Mouse (Mus musculus) hindbrain, embryonic 16.5 days (tissue): ENCODE measurements at regions not wholly inside any gene's neighbourhood (a gene's known extent, or its start where the extent isn't known, plus 50 kb on each side); places are given as distances from the start of the nearest gene placed in this dataset.
A peak's percentile ranks its signal among the peaks of the same experiment; 100 is the strongest.

ENCODE experiments used
- ATAC-seq: fragments of 200-750 bp; cut with Nextera tagmentation; 2 replicates; pipeline ENCODE4 v1.8.0; 2017; ENCODE audit warnings: moderate TSS enrichment, moderate library complexity
- H3K27ac ChIP-seq: fragments of 300-500 bp; sonication (generic); 2 replicates; pipeline ENCODE4 v1.5.1; 2014; ENCODE audit warnings: low read depth, mild to moderate bottlenecking, control low read depth, low read length, moderate library complexity
- H3K27me3 ChIP-seq: fragments of 300-500 bp; sonication (generic); replicated peaks from 2 replicates; pipeline ENCODE4 v1.6.1; 2014; ENCODE audit warnings: low read length; ENCODE audit not compliant: control insufficient read depth, insufficient read depth
- H3K36me3 ChIP-seq: fragments of 300-500 bp; sonication (generic); 2 replicates; pipeline ENCODE4 v1.6.1; 2014; ENCODE audit warnings: mild to moderate bottlenecking, low read length, moderate library complexity, mixed read lengths; ENCODE audit not compliant: control insufficient read depth, insufficient read depth
- H3K4me1 ChIP-seq: fragments of 300-500 bp; sonication (generic); 2 replicates; pipeline ENCODE4 v1.6.1; 2014; ENCODE audit warnings: low read depth, low read length; ENCODE audit not compliant: control insufficient read depth, insufficient read depth
- H3K4me2 ChIP-seq: fragments of 300-500 bp; sonication (generic); 2 replicates; pipeline ENCODE4 v1.6.1; 2014; ENCODE audit warnings: mild to moderate bottlenecking, low read length, control low read depth, moderate library complexity
- H3K4me3 ChIP-seq: fragments of 300-500 bp; sonication (generic); 2 replicates; pipeline ENCODE4 v1.5.1; 2014; ENCODE audit warnings: mild to moderate bottlenecking, low read length, control low read depth, moderate library complexity
- H3K9ac ChIP-seq: fragments of 300-500 bp; sonication (generic); 2 replicates; pipeline ENCODE4 v1.6.1; 2014; ENCODE audit warnings: low read depth, mild to moderate bottlenecking, control low read depth, low read length, moderate library complexity
- H3K9me3 ChIP-seq: fragments of 300-500 bp; sonication (generic); 2 replicates; pipeline ENCODE4 v1.6.1; 2014; ENCODE audit warnings: mild to moderate bottlenecking, low read length, moderate library complexity; ENCODE audit not compliant: control insufficient read depth
- WGBS: fragments of 180-500 bp; shearing (Covaris S2); extraction: QIAGEN DNeasy Blood & Tissue Kit; methylation state at CpG from one replicate; pipeline ENCODE4 v1.1.7; 2014; 5-methylcytosine and 5-hydroxymethylcytosine counted together

- no peaks in the 10 kb centered on the region for H3K9me3 ChIP-seq
- no peak overlapping the region for H3K27ac ChIP-seq
- no peak overlapping the region for H3K4me3 ChIP-seq
- H3K27me3 ChIP-seq: no peaks in the 10 kb centered on the region
- H3K4me1 ChIP-seq: no peaks in the 10 kb centered on the region
- H3K9ac ChIP-seq: no peak overlapping the region
- ATAC-seq: no peak
- no peak overlapping the region for H3K4me2 ChIP-seq
- H3K36me3 ChIP-seq: no peaks in the 10 kb centered on the region
Measured at GRCm38 (mm10) chrX:92981141-92981540, 305.1 kb upstream of the Arx start.

GRCm38 (mm10) chrX:93002236-93002976, 283.8 kb upstream of the Arx start:
- H3K4me3 ChIP-seq: no peak overlapping the region
- no peak overlapping the region for H3K4me2 ChIP-seq
- H3K27ac ChIP-seq: no peak overlapping the region
- 60% methylated on average over 9 of the region's 9 CpGs for WGBS
- no peaks in the 10 kb centered on the region for H3K9me3 ChIP-seq
- H3K9ac ChIP-seq: no peak overlapping the region
- no peaks in the 10 kb centered on the region for H3K4me1 ChIP-seq
- peak; percentile 37; the same call in 1 of the 2 replicates for ATAC-seq
- no peaks in the 10 kb centered on the region for H3K36me3 ChIP-seq
- H3K27me3 ChIP-seq: no peaks in the 10 kb centered on the region

GRCm38 (mm10) chrX:93006681-93007080, 279.6 kb upstream of the Arx start:
- Histone ChIP-seq H3K4me2 (no peak overlapping the region), H3K9me3 (no peaks in the 10 kb centered on the region), H3K4me3 (no peak overlapping the region), H3K9ac (no peak overlapping the region), H3K4me1 (no peaks in the 10 kb centered on the region), H3K27me3 (no peaks in the 10 kb centered on the region), H3K27ac (no peak overlapping the region), H3K36me3 (no peaks in the 10 kb centered on the region)
- WGBS: 78% methylated on average over 2 of the region's 2 CpGs
- no peak for ATAC-seq

DNA sequence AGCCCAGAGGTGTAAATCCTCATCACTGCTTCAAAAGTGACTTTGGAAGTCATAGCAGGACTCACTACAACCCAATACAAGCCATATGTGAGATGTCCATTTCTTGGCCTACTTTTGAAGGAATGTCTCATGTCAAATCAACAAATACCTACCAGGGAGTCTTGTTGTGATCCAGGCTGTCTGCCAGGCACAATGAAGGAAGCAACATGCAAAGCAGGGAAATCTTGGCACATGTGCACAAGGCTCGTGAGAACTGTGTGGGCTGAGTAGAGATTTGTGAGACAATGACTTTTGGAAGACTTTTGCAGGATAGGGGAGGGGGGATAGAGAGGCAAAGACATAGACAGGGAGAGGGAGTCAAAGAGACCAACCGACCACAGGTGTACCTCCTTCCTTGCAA, 274.7 kb upstream of the Arx start:
- Histone ChIP-seq H3K4me3 (no peak overlapping the region), H3K36me3 (no peaks in the 10 kb centered on the region), H3K9ac (no peak overlapping the region), H3K27ac (no peak overlapping the region), H3K4me1 (no peaks in the 10 kb centered on the region), H3K9me3 (no peaks in the 10 kb centered on the region), H3K4me2 (no peak overlapping the region), H3K27me3 (no peaks in the 10 kb centered on the region)
- ATAC-seq: no peak
- 48% methylated on average over 2 of the region's 2 CpGs for WGBS

GRCm38 (mm10) chrX:93016391-93016790, 269.9 kb upstream of the Arx start:
- H3K4me3 ChIP-seq: no peak overlapping the region
- WGBS: 70% methylated on average over 3 of the region's 3 CpGs
- no peak for ATAC-seq

DNA sequence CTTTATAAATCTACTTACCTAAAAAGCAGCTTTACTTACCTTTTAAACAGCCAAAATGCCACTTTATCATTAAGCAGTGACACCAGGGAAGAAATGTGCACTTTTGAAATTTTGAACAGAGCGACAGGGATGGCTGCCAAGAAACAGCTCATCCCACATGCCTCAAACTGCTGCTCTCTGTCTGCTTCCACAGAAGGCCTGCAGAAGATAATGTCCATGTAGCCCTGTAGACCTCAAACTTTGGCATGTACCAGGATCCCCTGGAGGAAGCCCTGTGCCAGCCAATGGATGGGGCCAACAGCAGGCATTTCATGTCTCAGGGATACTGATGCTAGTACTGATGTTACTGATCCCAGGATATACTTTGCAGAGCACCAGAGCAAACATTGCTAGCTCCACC, 245.1 kb upstream of the Arx start:
- no peaks in the 10 kb centered on the region for H3K9me3 ChIP-seq
- H3K36me3 ChIP-seq: no peaks in the 10 kb centered on the region
- no peaks in the 10 kb centered on the region for H3K4me1 ChIP-seq
- no peak overlapping the region for H3K27ac ChIP-seq
- 96% methylated on average over 1 of the region's 1 CpGs for WGBS
- H3K27me3 ChIP-seq: no peaks in the 10 kb centered on the region
- no peak overlapping the region for H3K4me2 ChIP-seq
- H3K9ac ChIP-seq: no peak overlapping the region
- no peak overlapping the region for H3K4me3 ChIP-seq
- no peak for ATAC-seq

More at GRCm38 (mm10) chrX:93016391-93016790, 269.9 kb upstream of the Arx start:
- no peak overlapping the region for H3K27ac ChIP-seq
- no peaks in the 10 kb centered on the region for H3K27me3 ChIP-seq
- H3K9ac ChIP-seq: no peak overlapping the region
- H3K36me3 ChIP-seq: no peaks in the 10 kb centered on the region
- H3K4me2 ChIP-seq: no peak overlapping the region
- H3K9me3 ChIP-seq: no peaks in the 10 kb centered on the region
- H3K4me1 ChIP-seq: no peaks in the 10 kb centered on the region

DNA sequence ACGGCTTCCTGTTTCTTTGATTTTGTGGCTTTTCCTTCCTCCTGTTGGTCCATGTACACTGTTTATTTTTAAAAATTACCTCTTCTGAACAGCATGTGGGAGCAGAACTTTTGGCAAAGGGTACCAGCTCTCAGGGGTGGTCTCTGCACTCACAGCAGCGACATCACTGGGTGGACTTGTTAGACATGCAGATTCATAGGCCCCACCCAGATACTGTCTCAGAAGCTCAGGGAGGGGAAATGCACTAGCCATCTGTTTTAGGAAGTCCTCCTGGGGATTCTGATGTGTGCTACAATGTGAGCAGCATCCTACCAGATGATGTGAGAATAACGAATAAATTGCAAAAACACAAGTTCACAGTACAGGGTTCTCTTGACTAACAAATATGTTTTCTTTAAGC, 243.5 kb upstream of the Arx start:
- Histone ChIP-seq H3K36me3 (no peaks in the 10 kb centered on the region), H3K4me2 (no peak overlapping the region), H3K27me3 (no peaks in the 10 kb centered on the region), H3K27ac (no peak overlapping the region), H3K9me3 (no peaks in the 10 kb centered on the region), H3K4me1 (no peaks in the 10 kb centered on the region), H3K4me3 (no peak overlapping the region), H3K9ac (no peak overlapping the region)
- no peak for ATAC-seq
- WGBS: 60% methylated on average over 3 of the region's 3 CpGs

- Histone ChIP-seq H3K4me2 (no peak overlapping the region), H3K27ac (no peak overlapping the region), H3K27me3 (no peaks in the 10 kb centered on the region), H3K4me1 (no peaks in the 10 kb centered on the region), H3K9me3 (no peaks in the 10 kb centered on the region), H3K4me3 (no peak overlapping the region), H3K9ac (no peak overlapping the region), H3K36me3 (no peaks in the 10 kb centered on the region)
- no peak for ATAC-seq
- 91% methylated on average over 1 of the region's 1 CpGs for WGBS
Measured at GRCm38 (mm10) chrX:93048967-93049754, 237.1 kb upstream of the Arx start.

- 82% methylated on average over 3 of the region's 3 CpGs for WGBS
- Histone ChIP-seq H3K27me3 (no peaks in the 10 kb centered on the region), H3K9me3 (no peaks in the 10 kb centered on the region), H3K4me2 (no peak overlapping the region), H3K36me3 (no peaks in the 10 kb centered on the region), H3K4me1 (no peaks in the 10 kb centered on the region), H3K4me3 (no peak overlapping the region), H3K9ac (no peak overlapping the region), H3K27ac (no peak overlapping the region)
- ATAC-seq: no peak
Measured at GRCm38 (mm10) chrX:93049755-93050143, 236.5 kb upstream of the Arx start.
